Comparison of ENCODE assay signal across 9 mouse cellular contexts in genomic region chr4:155721668-155722083, GRCm38 (mm10). TPM values are rescaled to one million over a fixed set of nuclear protein-coding genes. Genes with fewer than 3 reads are reported as not detected.
DNase-seq lines count a peak whose midpoint lies in the region; ATAC-seq lines count a peak whose summit lies in the region.
"Had no signal": no experiment of that assay in that cellular context is flagged by ENCODE, and none has a peak within 500 bp of the region (broad histone marks: within the 10 kb centered on the region; RNA-seq: fewer than 3 reads in every experiment).

No protein-coding gene starts in this region.

- intact Hi-C loops in gastrocnemius, postnatal 14 days (cut with DNase I; ENCODE audit: low total_unique reads): loop anchor here (5.0 kb wide), 1 partner anchor 46 kb away; no protein-coding TSS in a partner anchor

- H3K27ac ChIP-seq in intestine, embryonic 14.5 days (ENCODE audit: low read depth): no peak overlapping the region
- H3K27ac ChIP-seq in intestine, embryonic 15.5 days: no peak overlapping the region
- H3K27ac ChIP-seq in kidney, embryonic 16.5 days (ENCODE audit: low read length): no peak overlapping the region
- H3K27ac ChIP-seq: embryonic facial prominence, embryonic 15.5 days; liver, embryonic 15.5 days had no signal

- peaks cover 33% of the 10 kb centered on the region for H3K36me3 ChIP-seq in intestine, embryonic 14.5 days (ENCODE audit: control insufficient read depth, insufficient read depth, low read length)
- peaks cover 5% of the 10 kb centered on the region; the same call in 1 of the 2 replicates for H3K36me3 ChIP-seq in intestine, embryonic 15.5 days
- peaks cover 15% of the 10 kb centered on the region for H3K36me3 ChIP-seq in kidney, embryonic 16.5 days (ENCODE audit: insufficient read depth, low read length)

- ATAC-seq in intestine, embryonic 14.5 days (replicated peaks; ENCODE audit: low FRiP score, low TSS enrichment, low read depth): no peak
- no peak; the same call in 1 of the 2 replicates for ATAC-seq in intestine, embryonic 15.5 days
- peak; percentile 51; the same call in 1 of the 2 replicates for ATAC-seq in kidney, embryonic 16.5 days (ENCODE audit: low FRiP score, low TSS enrichment)

- no peak overlapping the region for H3K4me3 ChIP-seq in intestine, embryonic 14.5 days (ENCODE audit: low read depth, low read length)
- H3K4me3 ChIP-seq in intestine, embryonic 15.5 days (replicated peaks): no peak overlapping the region
- H3K4me3 ChIP-seq in kidney, embryonic 16.5 days (ENCODE audit: low read length): no peak overlapping the region
- H3K4me3 ChIP-seq: embryonic facial prominence, embryonic 15.5 days; liver, embryonic 15.5 days had no signal

- 71% methylated on average over 4 of the region's 4 CpGs for WGBS in intestine, embryonic 14.5 days
- WGBS in intestine, embryonic 15.5 days: 68% methylated on average over 4 of the region's 4 CpGs
- WGBS in kidney, embryonic 16.5 days: 63% methylated on average over 4 of the region's 4 CpGs

- H3K9me3 ChIP-seq in intestine, embryonic 14.5 days (ENCODE audit: control insufficient read depth, low read length): no peaks in the 10 kb centered on the region
- H3K9me3 ChIP-seq in intestine, embryonic 15.5 days: no peaks in the 10 kb centered on the region
- no peaks in the 10 kb centered on the region for H3K9me3 ChIP-seq in kidney, embryonic 16.5 days (ENCODE audit: low read length)
- H3K9me3 ChIP-seq: embryonic facial prominence, embryonic 15.5 days; liver, embryonic 15.5 days had no signal

- no peaks in the 10 kb centered on the region for H3K4me1 ChIP-seq in intestine, embryonic 14.5 days (replicated peaks; ENCODE audit: control insufficient read depth, insufficient read depth, low read length)
- H3K4me1 ChIP-seq in intestine, embryonic 15.5 days (replicated peaks): no peaks in the 10 kb centered on the region
- no peaks in the 10 kb centered on the region for H3K4me1 ChIP-seq in kidney, embryonic 16.5 days (ENCODE audit: insufficient read depth, low read length)
- H3K4me1 ChIP-seq: embryonic facial prominence, embryonic 15.5 days; liver, embryonic 15.5 days had no signal

- H3K9ac ChIP-seq in intestine, embryonic 14.5 days (ENCODE audit: low read length): no peak overlapping the region
- no peak overlapping the region for H3K9ac ChIP-seq in intestine, embryonic 15.5 days
- H3K9ac ChIP-seq in kidney, embryonic 16.5 days (replicated peaks; ENCODE audit: low read length): no peak overlapping the region
- H3K9ac ChIP-seq: embryonic facial prominence, embryonic 15.5 days; liver, embryonic 15.5 days had no signal

- no peak overlapping the region for H3K4me2 ChIP-seq in intestine, embryonic 14.5 days (ENCODE audit: low read length)
- H3K4me2 ChIP-seq in intestine, embryonic 15.5 days (replicated peaks): no peak overlapping the region
- H3K4me2 ChIP-seq in kidney, embryonic 16.5 days (replicated peaks; ENCODE audit: low read depth, low read length): no peak overlapping the region
- H3K4me2 ChIP-seq: embryonic facial prominence, embryonic 15.5 days; liver, embryonic 15.5 days had no signal

- DNase-seq in intestine, embryonic 14.5 days (ENCODE audit: low spot score): peak; percentile 61
- peak; percentile 57 for DNase-seq in ES-CJ7 (ENCODE audit: low read depth, low spot score)
- peak; percentile 70 for DNase-seq in cerebellum, adult 9-11 months
- peak; percentile 39 for DNase-seq in retina, postnatal 7 days (ENCODE audit: low read depth, low spot score)
- no peak for DNase-seq in gastrocnemius, postnatal 14 days

- no peaks in the 10 kb centered on the region for H3K27me3 ChIP-seq in intestine, embryonic 14.5 days (replicated peaks; ENCODE audit: control insufficient read depth, insufficient read depth, low read length)
- H3K27me3 ChIP-seq in intestine, embryonic 15.5 days (replicated peaks): no peaks in the 10 kb centered on the region
- H3K27me3 ChIP-seq in kidney, embryonic 16.5 days (ENCODE audit: insufficient read depth, low read length): no peaks in the 10 kb centered on the region
- H3K27me3 ChIP-seq: embryonic facial prominence, embryonic 15.5 days; liver, embryonic 15.5 days had no signal

RNA-seq across cellular contexts. Expression of gene Tmem240, which starts 12.9 kb away (rescaled TPM):
- 0.55 and 0.60 TPM in 2 replicates for polyA plus RNA-seq in intestine, embryonic 14.5 days (2014; fragmentation: Nextera tagmentation; extraction: Ambion mirVana)
- 0.80 and 0.84 TPM in 2 replicates for polyA plus RNA-seq in intestine, embryonic 15.5 days (2015; fragmentation: Nextera tagmentation; extraction: Ambion mirVana)
- polyA plus RNA-seq in kidney, embryonic 16.5 days (2015; fragmentation: Nextera tagmentation; extraction: Ambion mirVana): 0.45 and 0.53 TPM in 2 replicates
- under 1 TPM; 0.57 to 0.66 TPM for total RNA-seq in gastrocnemius, postnatal 14 days (2021)

RNA-seq across cellular contexts. Expression of gene Ssu72, which starts 17.1 kb away (rescaled TPM):
- 149 and 151 TPM in 2 replicates for polyA plus RNA-seq in intestine, embryonic 14.5 days (2014; fragmentation: Nextera tagmentation; extraction: Ambion mirVana)
- 150 and 153 TPM in 2 replicates for polyA plus RNA-seq in intestine, embryonic 15.5 days (2015; fragmentation: Nextera tagmentation; extraction: Ambion mirVana)
- polyA plus RNA-seq in kidney, embryonic 16.5 days (2015; fragmentation: Nextera tagmentation; extraction: Ambion mirVana): 144 and 159 TPM in 2 replicates
- 10 to 100 TPM; 42.6 TPM for total RNA-seq in gastrocnemius, postnatal 14 days (2021)

RNA-seq across cellular contexts. Expression of gene Fndc10, which starts 27.5 kb away (rescaled TPM):
- 2.0 and 3.1 TPM in 2 replicates for polyA plus RNA-seq in intestine, embryonic 14.5 days (2014; fragmentation: Nextera tagmentation; extraction: Ambion mirVana)
- polyA plus RNA-seq in intestine, embryonic 15.5 days (2015; fragmentation: Nextera tagmentation; extraction: Ambion mirVana): 6.1 and 7.6 TPM in 2 replicates
- polyA plus RNA-seq in kidney, embryonic 16.5 days (2015; fragmentation: Nextera tagmentation; extraction: Ambion mirVana): 2.5 and 2.8 TPM in 2 replicates
- total RNA-seq in gastrocnemius, postnatal 14 days (2021): 1 to 10 TPM; 2.8 to 3.9 TPM

RNA-seq across cellular contexts. Expression of gene Atad3a, which starts 39.2 kb away (rescaled TPM):
- polyA plus RNA-seq in intestine, embryonic 14.5 days (2014; fragmentation: Nextera tagmentation; extraction: Ambion mirVana): 134 and 136 TPM in 2 replicates
- 135 and 156 TPM in 2 replicates for polyA plus RNA-seq in intestine, embryonic 15.5 days (2015; fragmentation: Nextera tagmentation; extraction: Ambion mirVana)
- 138 and 142 TPM in 2 replicates for polyA plus RNA-seq in kidney, embryonic 16.5 days (2015; fragmentation: Nextera tagmentation; extraction: Ambion mirVana)
- total RNA-seq in gastrocnemius, postnatal 14 days (2021): 10 to 100 TPM; 23.9 to 26.1 TPM

RNA-seq across cellular contexts. Expression of gene Mib2, which starts 52.7 kb away (rescaled TPM):
- 17.4 and 19.7 TPM in 2 replicates for polyA plus RNA-seq in intestine, embryonic 14.5 days (2014; fragmentation: Nextera tagmentation; extraction: Ambion mirVana)
- 17.8 and 22.6 TPM in 2 replicates for polyA plus RNA-seq in intestine, embryonic 15.5 days (2015; fragmentation: Nextera tagmentation; extraction: Ambion mirVana)
- polyA plus RNA-seq in kidney, embryonic 16.5 days (2015; fragmentation: Nextera tagmentation; extraction: Ambion mirVana): 31.9 and 34.1 TPM in 2 replicates
- 10 to 100 TPM; 11.3 to 13.3 TPM for total RNA-seq in gastrocnemius, postnatal 14 days (2021)
